Mouse (Mus musculus) brain, adult 10 weeks (tissue): ENCODE results near the gene Brwd1. TPM values are rescaled to one million over a fixed set of nuclear protein-coding genes. Genes with fewer than 3 reads are reported as not detected.

Experiments
- polyA plus RNA-seq: library from polyadenylated mRNA; stranded (reverse); fragments of 350-450 nt; fragmentation: Illumina TruSeq; extraction: RNeasy Lipid Tissue Mini Kit (QIAGEN cat#74804); gene quantifications from one replicate; pipeline ENCODE4 v1.2.3, GENCODE M21; 2015; ENCODE audit warnings: low read depth, low replicate concordance

Gene Brwd1
- 96.9 TPM for polyA plus RNA-seq

GRCm38 (mm10) chr16:96082301-96083178, at the start of gene Brwd1:
Brwd1 (minus strand) TSS chr16:96082526.

GRCm38 (mm10) chr16:96127657-96128344, 45.5 kb upstream of the Brwd1 start, which contains the start of gene Hmgn1:
Hmgn1 (minus strand) TSS chr16:96127729.

GRCm38 (mm10) chr16:95990462-95991121, 91.7 kb downstream of the Brwd1 start, which contains the start of gene Psmg1:
Psmg1 (minus strand) TSS chr16:95990960.

Other genes with a start within 250 kb of the Brwd1 start
- gene Psmg1, start 91.6 kb downstream of the Brwd1 start, polyA plus RNA-seq, result 31.3 TPM
- 70.7 TPM for gene Hmgn1, start 45.2 kb upstream of the Brwd1 start, polyA plus RNA-seq
- gene Wrb, start 62.9 kb upstream of the Brwd1 start, polyA plus RNA-seq, result 57.2 TPM
- 1.8 TPM for gene Lca5l, start 109.7 kb upstream of the Brwd1 start, polyA plus RNA-seq
- gene Sh3bgr, start 117.9 kb upstream of the Brwd1 start, polyA plus RNA-seq, result 3.1 TPM
- gene B3galt5, start 153.3 kb upstream of the Brwd1 start, polyA plus RNA-seq, result 33.4 TPM